In genomic region chr11:105968948-105969347, GRCm38 (mm10) we compare ENCODE assay signal across 15 mouse cellular contexts. TPM values are rescaled to one million over a fixed set of nuclear protein-coding genes. Genes with fewer than 3 reads are reported as not detected.
A peak's percentile ranks its signal among the peaks of the same experiment; 100 is the strongest.
DNase-seq lines count a peak whose midpoint lies in the region; ATAC-seq lines count a peak whose summit lies in the region.
"Had no signal": no experiment of that assay in that cellular context is flagged by ENCODE, and none has a peak within 500 bp of the region (broad histone marks: within the 10 kb centered on the region; RNA-seq: fewer than 3 reads in every experiment).

No protein-coding gene starts in this region.

- WGBS in lung, embryonic 15.5 days: 49% methylated on average over 10 of the region's 10 CpGs
- 58% methylated on average over 10 of the region's 10 CpGs for WGBS in intestine, embryonic 15.5 days
- WGBS in neural tube, embryonic 15.5 days: 51% methylated on average over 10 of the region's 10 CpGs

- peak overlapping the region; percentile 95 for H3K4me2 ChIP-seq in lung, embryonic 15.5 days
- H3K4me2 ChIP-seq in intestine, embryonic 15.5 days (replicated peaks): peak overlapping the region; percentile 99
- peak overlapping the region; percentile 90 for H3K4me2 ChIP-seq in neural tube, embryonic 15.5 days

- no peak overlapping the region for H3K27ac ChIP-seq in lung, embryonic 15.5 days
- H3K27ac ChIP-seq in intestine, embryonic 15.5 days: no peak overlapping the region
- H3K27ac ChIP-seq in neural tube, embryonic 15.5 days (replicated peaks): no peak overlapping the region
- H3K27ac ChIP-seq: embryonic facial prominence, embryonic 13.5 days; liver, embryonic 12.5 days had no signal

- no peaks in the 10 kb centered on the region for H3K36me3 ChIP-seq in lung, embryonic 15.5 days
- H3K36me3 ChIP-seq in intestine, embryonic 15.5 days: no peaks in the 10 kb centered on the region
- no peaks in the 10 kb centered on the region for H3K36me3 ChIP-seq in neural tube, embryonic 15.5 days
- H3K36me3 ChIP-seq: embryonic facial prominence, embryonic 13.5 days; liver, embryonic 12.5 days had no signal

- peak; percentile 42 to 52 for DNase-seq in heart, adult 18-20 months
- no peak for DNase-seq in heart, postnatal 10 days
- no peak for DNase-seq in lung, postnatal 25 days (ENCODE audit: low spot score)
- DNase-seq in thymus, postnatal 10 days (ENCODE audit: low spot score in 2 of 2): no peak
- DNase-seq in left cerebral cortex, adult 8-10 months (ENCODE audit: low spot score in 2 of 2): no peak
- DNase-seq: cerebellum, adult 8-10 months had no signal

- intact Hi-C loops in heart, postnatal 10 days (cut with DNase I): loop anchor here (1.0 kb wide), 1 partner anchor 42 kb away; no protein-coding TSS in a partner anchor

- H3K4me1 ChIP-seq in lung, embryonic 15.5 days: peaks cover 14% of the 10 kb centered on the region
- peaks cover 13% of the 10 kb centered on the region for H3K4me1 ChIP-seq in intestine, embryonic 15.5 days (replicated peaks)
- H3K4me1 ChIP-seq in neural tube, embryonic 15.5 days: peaks cover 18% of the 10 kb centered on the region

- no peak overlapping the region for H3K9ac ChIP-seq in lung, embryonic 15.5 days
- no peak overlapping the region for H3K9ac ChIP-seq in intestine, embryonic 15.5 days
- no peak overlapping the region for H3K9ac ChIP-seq in neural tube, embryonic 15.5 days (replicated peaks)
- H3K9ac ChIP-seq: liver, embryonic 12.5 days had no signal

- H3K27me3 ChIP-seq in lung, embryonic 15.5 days: peaks cover 32% of the 10 kb centered on the region
- H3K27me3 ChIP-seq in intestine, embryonic 15.5 days (replicated peaks): peaks cover 30% of the 10 kb centered on the region
- peaks cover 46% of the 10 kb centered on the region for H3K27me3 ChIP-seq in neural tube, embryonic 15.5 days (replicated peaks)

- ATAC-seq in lung, embryonic 15.5 days (ENCODE audit: borderline replicate concordance, extremely low read depth, low FRiP score, low TSS enrichment): no peak
- ATAC-seq in intestine, embryonic 15.5 days: no peak
- no peak for ATAC-seq in neural tube, embryonic 15.5 days (ENCODE audit: low FRiP score)
- ATAC-seq: liver, embryonic 12.5 days had no signal

- no peaks in the 10 kb centered on the region for H3K9me3 ChIP-seq in lung, embryonic 15.5 days
- H3K9me3 ChIP-seq in intestine, embryonic 15.5 days: no peaks in the 10 kb centered on the region
- H3K9me3 ChIP-seq in neural tube, embryonic 15.5 days (replicated peaks): no peaks in the 10 kb centered on the region
- H3K9me3 ChIP-seq: embryonic facial prominence, embryonic 13.5 days; liver, embryonic 12.5 days had no signal

- peak overlapping the region; percentile 56; the same call in 1 of the 2 replicates for H3K4me3 ChIP-seq in lung, embryonic 15.5 days
- H3K4me3 ChIP-seq in intestine, embryonic 15.5 days (replicated peaks): no peak overlapping the region
- H3K4me3 ChIP-seq in neural tube, embryonic 15.5 days (replicated peaks): peak overlapping the region; percentile 51

RNA-seq across cellular contexts. Expression of gene Ace, which starts 1.2 kb away (rescaled TPM):
- 10 to 100 TPM; 22.2 to 25.1 TPM for total RNA-seq in heart, adult 18-20 months (2021)
- total RNA-seq in heart, postnatal 10 days (2021): 10 to 100 TPM; 20.4 to 29.1 TPM
- polyA plus RNA-seq in lung, embryonic 15.5 days (2015; fragmentation: Nextera tagmentation; extraction: Ambion mirVana): 7.5 and 9.4 TPM in 2 replicates
- polyA plus RNA-seq in intestine, embryonic 15.5 days (2015; fragmentation: Nextera tagmentation; extraction: Ambion mirVana): 6.9 and 11.1 TPM in 2 replicates
- polyA plus RNA-seq in neural tube, embryonic 15.5 days (2015; fragmentation: Nextera tagmentation; extraction: Ambion mirVana): 4.1 and 4.2 TPM in 2 replicates
- 10 to 100 TPM; 18.6 to 24.5 (median 20.5) TPM for total RNA-seq in left cerebral cortex, adult 8-10 months (2022)

RNA-seq across cellular contexts. Expression of gene Cyb561, which starts 15.8 kb away (rescaled TPM):
- 1 to 10 TPM; 6.9 to 9.0 TPM for total RNA-seq in heart, adult 18-20 months (2021)
- 10 to 100 TPM in 1 of 2 experiments, 1 to 10 TPM in 1; 8.0 to 15.4 TPM for total RNA-seq in heart, postnatal 10 days (2021)
- 34.2 and 39.8 TPM in 2 replicates for polyA plus RNA-seq in lung, embryonic 15.5 days (2015; fragmentation: Nextera tagmentation; extraction: Ambion mirVana)
- 44.0 and 45.5 TPM in 2 replicates for polyA plus RNA-seq in intestine, embryonic 15.5 days (2015; fragmentation: Nextera tagmentation; extraction: Ambion mirVana)
- 41.3 and 42.2 TPM in 2 replicates for polyA plus RNA-seq in neural tube, embryonic 15.5 days (2015; fragmentation: Nextera tagmentation; extraction: Ambion mirVana)
- total RNA-seq in left cerebral cortex, adult 8-10 months (2022): 10 to 100 TPM; 86.6 to 90.7 (median 89.1) TPM

RNA-seq across cellular contexts. Expression of gene Ace3, which starts 25.5 kb away (rescaled TPM):
- total RNA-seq in heart, adult 18-20 months (2021): not detected
- not detected for total RNA-seq in heart, postnatal 10 days (2021)
- polyA plus RNA-seq in lung, embryonic 15.5 days (2015; fragmentation: Nextera tagmentation; extraction: Ambion mirVana): 0.20 and 0.36 TPM in 2 replicates
- polyA plus RNA-seq in intestine, embryonic 15.5 days (2015; fragmentation: Nextera tagmentation; extraction: Ambion mirVana): not detected in 2 replicates
- polyA plus RNA-seq in neural tube, embryonic 15.5 days (2015; fragmentation: Nextera tagmentation; extraction: Ambion mirVana): not detected in 2 replicates
- not detected for total RNA-seq in left cerebral cortex, adult 8-10 months (2022)
- total RNA-seq: adrenal gland, postnatal 25 days; gastrocnemius, adult 18-20 months; layer of hippocampus, postnatal 10 days had no signal
- polyA plus RNA-seq: embryonic facial prominence, embryonic 13.5 days; liver, embryonic 12.5 days; urinary bladder, adult 2 months had no signal

RNA-seq across cellular contexts. Expression of gene Kcnh6, which starts 39.0 kb away (rescaled TPM):
- under 1 TPM in 1 of 2 experiments, not detected in 1; 0.15 TPM for total RNA-seq in heart, adult 18-20 months (2021)
- total RNA-seq in heart, postnatal 10 days (2021): under 1 TPM in 1 of 2 experiments, not detected in 1; 0.31 TPM
- 0.34 and 0.62 TPM in 2 replicates for polyA plus RNA-seq in lung, embryonic 15.5 days (2015; fragmentation: Nextera tagmentation; extraction: Ambion mirVana)
- 2.2 and 2.5 TPM in 2 replicates for polyA plus RNA-seq in intestine, embryonic 15.5 days (2015; fragmentation: Nextera tagmentation; extraction: Ambion mirVana)
- polyA plus RNA-seq in neural tube, embryonic 15.5 days (2015; fragmentation: Nextera tagmentation; extraction: Ambion mirVana): 3.6 and 4.2 TPM in 2 replicates
- total RNA-seq in left cerebral cortex, adult 8-10 months (2022): 1 to 10 TPM; 1.9 to 2.6 (median 2.2) TPM
- total RNA-seq: gastrocnemius, adult 18-20 months had no signal

Comparison
In these comparisons a context has a peak if more than half of its experiments do, and no peak if none do; other contexts are left out.
1. DNase-seq: peak in heart, adult 18-20 months (2 of 2); none in heart, postnatal 10 days (0 of 2), lung, postnatal 25 days (single experiment), thymus, postnatal 10 days (0 of 2) and left cerebral cortex, adult 8-10 months (0 of 2).
2. RNA of gene Cyb561, which starts 15.8 kb away (total RNA-seq): 86.6 to 90.7 TPM in left cerebral cortex, adult 8-10 months; 8.0 to 15.4 TPM in heart, postnatal 10 days and 6.9 to 9.0 TPM in heart, adult 18-20 months; every median in the first group is over 4 times any median in the second.
3. Peak in every context shown above with its lines, with median percentiles within 50 percentile points of each other: H3K4me2 ChIP-seq.